In genomic region chr1:42436366-42436998, GRCm38 (mm10) we compare ENCODE assay signal across 22 mouse cellular contexts.
DNase-seq lines count a peak whose midpoint lies in the region; ATAC-seq lines count a peak whose summit lies in the region.
"Had no signal": no experiment of that assay in that cellular context is flagged by ENCODE, and none has a peak within 500 bp of the region (broad histone marks: within the 10 kb centered on the region; RNA-seq: fewer than 3 reads in every experiment).

No protein-coding gene starts in this region.

- peak; percentile 21 for DNase-seq in embryo, embryonic 10.5 days (ENCODE audit: low spot score)
- DNase-seq in embryo, embryonic 9.5 days (ENCODE audit: extremely low spot score): no peak
- DNase-seq in ES-CJ7 (ENCODE audit: low read depth, low spot score) (peak; percentile 91), WW6 (ENCODE audit: low read depth, low spot score) (peak; percentile 13)
- DNase-seq in embryonic facial prominence, embryonic 14.5 days (ENCODE audit: low spot score): peak; percentile 76
- no peak for DNase-seq in left cerebral cortex, adult 9 months (ENCODE audit: low spot score in 2 of 2)
- DNase-seq in left cerebral cortex, postnatal 10 days (ENCODE audit: extremely low spot score in 1 of 2, low spot score in 2 of 2): no peak
- DNase-seq in heart, adult 9 months (ENCODE audit: low spot score in 2 of 2): no peak
- DNase-seq: adrenal gland, adult 2 months; adrenal gland, postnatal 36 days; cerebellum, adult 2 months; cerebellum, postnatal 10 days; gastrocnemius, postnatal 14 days; heart, postnatal 4 days; kidney, adult 2 months had no signal

- no peak overlapping the region for H3K4me2 ChIP-seq in embryonic facial prominence, embryonic 14.5 days (ENCODE audit: low read depth, low read length)
- H3K4me2 ChIP-seq: embryonic facial prominence, embryonic 12.5 days; forebrain, embryonic 12.5 days; hindbrain, embryonic 12.5 days had no signal

- H3K9ac ChIP-seq in embryonic facial prominence, embryonic 14.5 days (ENCODE audit: low read depth, low read length): no peak overlapping the region
- H3K9ac ChIP-seq: embryonic facial prominence, embryonic 12.5 days; forebrain, embryonic 12.5 days; hindbrain, embryonic 12.5 days had no signal

- H3K27ac ChIP-seq in embryonic facial prominence, embryonic 14.5 days (replicated peaks; ENCODE audit: low read depth, low read length): no peak overlapping the region
- H3K27ac ChIP-seq: embryonic facial prominence, embryonic 12.5 days; forebrain, embryonic 12.5 days; hindbrain, embryonic 12.5 days had no signal

- intact Hi-C loops in left cerebral cortex, postnatal 10 days (cut with DNase I): no loop called here

- no peaks in the 10 kb centered on the region for H3K27me3 ChIP-seq in embryonic facial prominence, embryonic 14.5 days (replicated peaks; ENCODE audit: control insufficient read depth, insufficient read depth, low read length)
- H3K27me3 ChIP-seq: embryonic facial prominence, embryonic 12.5 days; hindbrain, embryonic 12.5 days had no signal

- 48% methylated on average over 8 of the region's 8 CpGs for WGBS in embryonic facial prominence, embryonic 14.5 days

- no peaks in the 10 kb centered on the region for H3K9me3 ChIP-seq in embryonic facial prominence, embryonic 14.5 days (ENCODE audit: control insufficient read depth, low read length)
- H3K9me3 ChIP-seq: embryonic facial prominence, embryonic 12.5 days; forebrain, embryonic 12.5 days; hindbrain, embryonic 12.5 days had no signal

- H3K4me1 ChIP-seq in embryonic facial prominence, embryonic 14.5 days (ENCODE audit: control insufficient read depth, insufficient read depth, low read length): no peaks in the 10 kb centered on the region
- H3K4me1 ChIP-seq: forebrain, embryonic 12.5 days; hindbrain, embryonic 12.5 days had no signal

- H3K36me3 ChIP-seq in embryonic facial prominence, embryonic 14.5 days (ENCODE audit: control insufficient read depth, insufficient read depth, low read length): no peaks in the 10 kb centered on the region
- H3K36me3 ChIP-seq: embryonic facial prominence, embryonic 12.5 days; forebrain, embryonic 12.5 days; hindbrain, embryonic 12.5 days had no signal

- ATAC-seq in embryonic facial prominence, embryonic 14.5 days (ENCODE audit: low read depth): no peak
- ATAC-seq: activated CD4-positive, CD25-positive, alpha-beta regulatory T cell, adult 4 months; forebrain, embryonic 16.5 days; hindbrain, embryonic 16.5 days; inflammation-experienced regulatory T-cells, adult 6 months had no signal

- H3K4me3 ChIP-seq in embryonic facial prominence, embryonic 14.5 days (ENCODE audit: low read depth, low read length): no peak overlapping the region
- H3K4me3 ChIP-seq: embryonic facial prominence, embryonic 12.5 days; forebrain, embryonic 12.5 days; hindbrain, embryonic 12.5 days had no signal

Comparison
In these comparisons a context has a peak if more than half of its experiments do, and no peak if none do; other contexts are left out.
1. DNase-seq: peak in embryo, embryonic 10.5 days (single experiment), ES-CJ7 (single experiment), WW6 (single experiment) and embryonic facial prominence, embryonic 14.5 days (single experiment); none in embryo, embryonic 9.5 days (single experiment), left cerebral cortex, adult 9 months (0 of 2), left cerebral cortex, postnatal 10 days (0 of 2) and heart, adult 9 months (0 of 2).